In genomic region chr1:140748011-140748410, GRCm38 (mm10) we compare ENCODE assay signal across 12 mouse cellular contexts.
DNase-seq lines count a peak whose midpoint lies in the region; ATAC-seq lines count a peak whose summit lies in the region.
"Had no signal": no experiment of that assay in that cellular context is flagged by ENCODE, and none has a peak within 500 bp of the region (broad histone marks: within the 10 kb centered on the region; RNA-seq: fewer than 3 reads in every experiment).

No protein-coding gene starts in this region.

- no peak overlapping the region for H3K4me2 ChIP-seq in neural tube, embryonic 11.5 days (ENCODE audit: low read depth)
- H3K4me2 ChIP-seq in forebrain, embryonic 16.5 days (ENCODE audit: low read length), result no peak overlapping the region
- H3K4me2 ChIP-seq in midbrain, embryonic 13.5 days (replicated peaks), result no peak overlapping the region
- H3K4me2 ChIP-seq: embryonic facial prominence, embryonic 15.5 days; heart, embryonic 12.5 days had no signal

- no peaks in the 10 kb centered on the region for H3K4me1 ChIP-seq in neural tube, embryonic 11.5 days (ENCODE audit: control insufficient read depth, insufficient read depth, low read length)
- no peaks in the 10 kb centered on the region for H3K4me1 ChIP-seq in forebrain, embryonic 16.5 days (replicated peaks; ENCODE audit: control insufficient read depth, insufficient read depth, low read length)
- H3K4me1 ChIP-seq in midbrain, embryonic 13.5 days (replicated peaks), result peaks cover 3% of the 10 kb centered on the region; the same call in 1 of the 2 replicates
- H3K4me1 ChIP-seq: embryonic facial prominence, embryonic 15.5 days; heart, embryonic 12.5 days; megakaryocyte, embryonic 14.5 days had no signal

- H3K27me3 ChIP-seq in neural tube, embryonic 11.5 days (ENCODE audit: control insufficient read depth, insufficient read depth, low read length), result no peaks in the 10 kb centered on the region
- H3K27me3 ChIP-seq in forebrain, embryonic 16.5 days (replicated peaks; ENCODE audit: control insufficient read depth, insufficient read depth, low read length), result no peaks in the 10 kb centered on the region
- H3K27me3 ChIP-seq in midbrain, embryonic 13.5 days, result no peaks in the 10 kb centered on the region
- H3K27me3 ChIP-seq: CH12.LX; embryonic facial prominence, embryonic 15.5 days; heart, embryonic 12.5 days; megakaryocyte, embryonic 14.5 days had no signal

- 13% methylated on average over 3 of the region's 3 CpGs for WGBS in neural tube, embryonic 11.5 days
- WGBS in forebrain, embryonic 16.5 days, result under 1% methylated on average over 3 of the region's 3 CpGs
- 5% methylated on average over 3 of the region's 3 CpGs for WGBS in midbrain, embryonic 13.5 days

- no peak overlapping the region for H3K9ac ChIP-seq in neural tube, embryonic 11.5 days (ENCODE audit: low read length)
- no peak overlapping the region for H3K9ac ChIP-seq in forebrain, embryonic 16.5 days (replicated peaks; ENCODE audit: low read depth, low read length)
- no peak overlapping the region for H3K9ac ChIP-seq in midbrain, embryonic 13.5 days (replicated peaks)
- H3K9ac ChIP-seq: embryonic facial prominence, embryonic 15.5 days; heart, embryonic 12.5 days had no signal

- H3K9me3 ChIP-seq in neural tube, embryonic 11.5 days (ENCODE audit: control insufficient read depth, low read length), result no peaks in the 10 kb centered on the region
- no peaks in the 10 kb centered on the region for H3K9me3 ChIP-seq in forebrain, embryonic 16.5 days (ENCODE audit: control insufficient read depth, low read length)
- H3K9me3 ChIP-seq in midbrain, embryonic 13.5 days, result no peaks in the 10 kb centered on the region
- H3K9me3 ChIP-seq: embryonic facial prominence, embryonic 15.5 days; heart, embryonic 12.5 days; megakaryocyte, embryonic 14.5 days had no signal

- peak; percentile 39 for DNase-seq in neural tube, embryonic 11.5 days (ENCODE audit: low spot score)
- no peak for DNase-seq in neural tube, embryonic 10.5 days (ENCODE audit: extremely low spot score, low spot score)
- no peak for DNase-seq in heart, adult 11 months
- no peak for DNase-seq in c-Kit-positive CD71-positive TER-119-positive erythroid progenitor cells, embryonic 14.5 days (ENCODE audit: low spot score)
- no peak for DNase-seq in adrenal gland, postnatal 10 days
- DNase-seq: spleen, adult 18-20 months had no signal

- ATAC-seq in neural tube, embryonic 11.5 days (ENCODE audit: insufficient read depth, low FRiP score, low TSS enrichment), result peak; percentile 54
- peak; percentile 40; the same call in 1 of the 2 replicates for ATAC-seq in forebrain, embryonic 16.5 days
- 0 out of 2 replicates have a peak, but pooled peaks have one; percentile 70 for ATAC-seq in midbrain, embryonic 13.5 days

- no peaks in the 10 kb centered on the region for H3K36me3 ChIP-seq in neural tube, embryonic 11.5 days (ENCODE audit: control insufficient read depth, insufficient read depth, low read length)
- H3K36me3 ChIP-seq in forebrain, embryonic 16.5 days (ENCODE audit: control insufficient read depth, insufficient read depth), result no peaks in the 10 kb centered on the region
- H3K36me3 ChIP-seq in midbrain, embryonic 13.5 days, result no peaks in the 10 kb centered on the region
- H3K36me3 ChIP-seq: embryonic facial prominence, embryonic 15.5 days; heart, embryonic 12.5 days had no signal

- no peak overlapping the region for H3K27ac ChIP-seq in neural tube, embryonic 11.5 days (ENCODE audit: low read depth, low read length)
- no peak overlapping the region for H3K27ac ChIP-seq in forebrain, embryonic 16.5 days (ENCODE audit: low read length)
- H3K27ac ChIP-seq in midbrain, embryonic 13.5 days, result no peak overlapping the region
- H3K27ac ChIP-seq: embryonic facial prominence, embryonic 15.5 days had no signal

- H3K4me3 ChIP-seq in neural tube, embryonic 11.5 days (ENCODE audit: low read depth, low read length), result no peak overlapping the region
- no peak overlapping the region for H3K4me3 ChIP-seq in forebrain, embryonic 16.5 days (replicated peaks; ENCODE audit: low read length)
- H3K4me3 ChIP-seq in midbrain, embryonic 13.5 days (replicated peaks), result no peak overlapping the region
- H3K4me3 ChIP-seq: embryonic facial prominence, embryonic 15.5 days; heart, embryonic 12.5 days; megakaryocyte, embryonic 14.5 days had no signal
